Mouse (Mus musculus): ENCODE data around the gene Ankrd44. TPM values are rescaled to one million over a fixed set of nuclear protein-coding genes. Genes with fewer than 3 reads are reported as not detected.

The Ankrd44 gene
- total and polyA plus RNA-seq, 3 experiments: 12.7 to 23.0 (median 19.8) TPM

GRCm38 (mm10) chr1:54726555-54726954 is 199.6 kb downstream of the Ankrd44 start:
- Histone ChIP-seq H3K4me1 (ENCODE audit: control insufficient read depth in 1 of 2, insufficient read depth in 2 of 2) (peaks cover 0 to 14% of the 10 kb centered on the region in 2 experiments; a peak in 2 of 4 replicates), H3K9me3 (replicated peaks; ENCODE audit: low read length) (no peaks in the 10 kb centered on the region), H3K27ac (ENCODE audit: insufficient read depth, low read depth) (no peak overlapping the region), H3K79me2 (replicated peaks; ENCODE audit: control insufficient read depth, extremely low read depth, insufficient read depth, poor library complexity, severe bottlenecking) (no peaks in the 10 kb centered on the region), H3K4me3 (replicated peaks in 1 of 3; ENCODE audit: low read depth in 2 of 3, low read length in 2 of 3, poor library complexity in 1 of 3) (no peak overlapping the region), H3K36me3 (replicated peaks in 1 of 2; ENCODE audit: control insufficient read depth in 1 of 2, insufficient read depth in 1 of 2, low read length in 1 of 2) (peaks cover 11 to 52% of the 10 kb centered on the region in 2 experiments), H3K9ac (ENCODE audit: insufficient read depth, low read depth) (no peak overlapping the region), H3K4me2 (ENCODE audit: insufficient read depth, low read depth, poor library complexity, severe bottlenecking) (no peak overlapping the region), H3K27me3 (replicated peaks) (no peaks in the 10 kb centered on the region)
- dilution Hi-C loops (cut with MboI; ENCODE audit: extremely low pct_ligation_motif_present, extremely low pct_unique_long_range_greater_than_20kb, low sequenced_read_pairs): no loop called here
- in situ Hi-C loops (cut with MboI; ENCODE audit: low pct_ligation_motif_present, low pct_unique_long_range_greater_than_20kb, low sequenced_read_pairs): no loop called here
- TF ChIP-seq ZKSCAN1 (IDR thresholded peaks at IDR 0.05; ENCODE audit: borderline replicate concordance, low read depth, low read length): no peak
- no peak for TF ChIP-seq KAT2A (IDR thresholded peaks at IDR 0.05; ENCODE audit: insufficient replicate concordance, low read length)
- TF ChIP-seq ZC3H11A (IDR thresholded peaks at IDR 0.05; ENCODE audit: low read depth, low read length): no peak
- TF ChIP-seq JUND (conservative IDR thresholded peaks at IDR 0.05; ENCODE audit: low read depth, low read length): no peak
- no peak for TF ChIP-seq CHD2 (IDR thresholded peaks at IDR 0.05; ENCODE audit: low read length)
- no peak for TF ChIP-seq ELF1 (IDR thresholded peaks at IDR 0.05; ENCODE audit: low read depth, low read length)
- TF ChIP-seq GABPA (IDR thresholded peaks at IDR 0.05; ENCODE audit: insufficient replicate concordance, low read depth, low read length): no peak
- TF ChIP-seq SMC3 (IDR thresholded peaks at IDR 0.05; ENCODE audit: low read depth, low read length): no peak
- TF ChIP-seq NELFE (IDR thresholded peaks at IDR 0.05; ENCODE audit: low read depth, low read length): no peak
- no peak for TF ChIP-seq MXI1 (IDR thresholded peaks at IDR 0.05; ENCODE audit: low read depth, low read length)
- TF ChIP-seq MYC (IDR thresholded peaks at IDR 0.05; ENCODE audit: low read depth, low read length): no peak
- no peak for TF ChIP-seq MAZ (IDR thresholded peaks at IDR 0.05; ENCODE audit: low read depth, low read length)
- TF ChIP-seq USF2 (conservative IDR thresholded peaks at IDR 0.05; ENCODE audit: low read depth, low read length): no peak
- no peak for TF ChIP-seq HCFC1 (IDR thresholded peaks at IDR 0.05; ENCODE audit: low read depth, low read length)
- DNase-seq (ENCODE audit: extremely low read depth): peak; percentile 38

GRCm38 (mm10) chr1:54716921-54717320 is 209.3 kb downstream of the Ankrd44 start:
- Histone ChIP-seq H3K9ac (ENCODE audit: insufficient read depth, low read depth) (no peak overlapping the region), H3K27me3 (replicated peaks) (no peaks in the 10 kb centered on the region), H3K27ac (ENCODE audit: insufficient read depth, low read depth) (no peak overlapping the region), H3K79me2 (replicated peaks; ENCODE audit: control insufficient read depth, extremely low read depth, insufficient read depth, poor library complexity, severe bottlenecking) (no peaks in the 10 kb centered on the region), H3K36me3 (replicated peaks in 1 of 2; ENCODE audit: control insufficient read depth in 1 of 2, insufficient read depth in 1 of 2, low read length in 1 of 2) (peaks cover 5 to 33% of the 10 kb centered on the region in 2 experiments), H3K4me2 (ENCODE audit: insufficient read depth, low read depth, poor library complexity, severe bottlenecking) (no peak overlapping the region), H3K4me1 (ENCODE audit: control insufficient read depth in 1 of 2, insufficient read depth in 2 of 2) (no peaks in the 10 kb centered on the region), H3K9me3 (replicated peaks; ENCODE audit: low read length) (peaks cover 2% of the 10 kb centered on the region), H3K4me3 (replicated peaks in 1 of 3; ENCODE audit: low read depth in 2 of 3, low read length in 2 of 3, poor library complexity in 1 of 3) (no peak overlapping the region)
- TF ChIP-seq POLR2A (IDR thresholded peaks at IDR 0.05; ENCODE audit: low read depth, low read length) (no peak), E2F4 (IDR thresholded peaks at IDR 0.05; ENCODE audit: insufficient replicate concordance, low read depth, low read length) (no peak), CHD2 (IDR thresholded peaks at IDR 0.05; ENCODE audit: low read length) (no peak), IRF4 (IDR thresholded peaks at IDR 0.05; ENCODE audit: low read depth, low read length) (no peak), GABPA (IDR thresholded peaks at IDR 0.05; ENCODE audit: insufficient replicate concordance, low read depth, low read length) (no peak)
- dilution Hi-C loops (cut with MboI; ENCODE audit: extremely low pct_ligation_motif_present, extremely low pct_unique_long_range_greater_than_20kb, low sequenced_read_pairs) (no loop called here), in situ Hi-C loops (cut with MboI; ENCODE audit: low pct_ligation_motif_present, low pct_unique_long_range_greater_than_20kb, low sequenced_read_pairs) (no loop called here)
- no peak for DNase-seq (ENCODE audit: extremely low read depth)

Data from CH12.LX (cell line).